Mouse (Mus musculus) 3T3-L1 (cell line): ENCODE data around the gene Ntn3.

ENCODE experiments used
- DNase-seq: peaks from one replicate; pipeline ENCODE4 v3.0.0-alpha.2; 2015; ENCODE audit warnings: low read depth, low spot score

The Ntn3 gene

DNA sequence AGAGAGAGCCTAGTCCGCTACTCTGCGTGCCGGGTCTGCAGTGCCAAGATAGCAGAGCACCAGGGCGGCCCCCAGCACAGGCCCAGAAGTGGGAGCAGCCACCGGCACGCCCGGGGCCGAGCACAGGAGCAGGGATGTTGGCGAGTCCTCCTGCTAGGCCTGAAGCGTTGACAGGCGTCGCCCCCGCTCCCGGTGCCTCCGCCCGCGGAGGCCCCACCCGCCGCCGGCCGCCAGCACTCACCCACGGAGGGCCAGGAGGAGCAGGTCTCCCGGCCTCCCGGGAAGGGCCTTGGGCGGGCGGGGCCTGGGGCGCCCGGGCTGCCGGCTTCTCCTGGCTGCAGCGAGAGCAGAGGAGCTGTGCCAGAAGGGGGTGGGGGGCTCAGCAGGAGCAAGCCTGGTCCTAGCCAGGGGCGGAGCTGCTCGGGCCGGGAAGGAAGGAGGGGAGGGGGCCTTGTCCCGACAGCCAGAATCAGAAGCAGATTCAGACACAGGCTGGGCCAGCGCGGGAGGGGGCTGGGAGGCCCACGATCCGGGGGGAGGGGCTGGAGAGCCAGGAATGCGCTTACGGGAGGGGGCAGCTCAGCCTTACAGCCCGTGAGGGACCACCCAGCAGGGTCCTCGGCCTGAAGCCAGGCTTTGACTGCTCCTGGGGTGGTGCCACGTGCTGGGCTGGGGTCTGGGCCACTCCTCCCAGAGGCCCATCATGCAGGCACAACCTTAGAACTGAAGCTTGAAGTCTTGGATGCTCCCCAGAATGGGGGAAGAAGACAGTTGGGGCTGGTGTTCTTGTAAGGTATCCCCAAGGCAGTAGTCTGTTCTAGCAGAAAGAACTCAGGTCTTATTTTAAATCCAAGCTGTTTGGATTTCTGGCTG, at the start of gene Ntn3:
Gene Ntn3 (minus strand): TSS at position 489 of the 873 bp plus-strand sequence.
- DNase-seq = no peak

DNA sequence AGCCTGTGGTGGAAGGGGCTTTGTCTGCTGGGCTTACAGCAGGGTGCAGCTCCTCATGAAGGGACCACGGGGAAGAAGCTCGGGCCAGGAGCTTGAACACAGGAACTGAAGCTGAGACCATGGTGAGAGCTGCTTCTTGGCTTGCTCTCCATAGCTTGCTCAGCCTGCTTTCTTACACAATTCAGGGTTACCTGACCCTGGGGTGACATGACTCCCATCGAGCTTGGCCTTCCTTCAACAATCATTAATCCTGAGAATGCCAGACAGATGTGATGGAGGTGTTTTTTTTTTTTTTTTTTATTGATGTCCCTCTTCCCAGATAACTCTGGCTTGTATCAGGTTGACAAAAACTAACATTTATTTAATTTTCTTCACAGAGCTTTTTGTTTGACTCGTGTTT, 49.6 kb upstream of the Ntn3 start:
- DNase-seq = no peak

DNA sequence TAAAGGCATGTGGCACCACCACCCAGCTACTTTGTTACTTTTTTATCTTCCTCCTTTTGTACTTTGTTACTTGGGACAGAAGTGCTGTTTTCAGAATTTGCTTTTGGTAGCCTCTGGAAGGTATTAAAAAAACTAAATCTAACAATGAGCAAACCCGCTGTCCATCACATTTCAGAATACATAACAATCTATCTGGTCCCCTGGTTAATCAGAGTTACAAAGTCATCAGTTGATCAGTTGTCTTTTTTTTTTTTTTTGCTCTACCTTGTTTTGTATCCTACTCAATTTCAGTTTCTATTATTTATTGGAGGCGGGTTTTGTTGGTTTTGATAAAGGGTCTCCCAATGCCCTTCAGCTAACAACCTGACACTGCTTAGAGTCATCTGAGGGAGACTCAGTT, 43.0 kb upstream of the Ntn3 start:
- DNase-seq = no peak

DNA sequence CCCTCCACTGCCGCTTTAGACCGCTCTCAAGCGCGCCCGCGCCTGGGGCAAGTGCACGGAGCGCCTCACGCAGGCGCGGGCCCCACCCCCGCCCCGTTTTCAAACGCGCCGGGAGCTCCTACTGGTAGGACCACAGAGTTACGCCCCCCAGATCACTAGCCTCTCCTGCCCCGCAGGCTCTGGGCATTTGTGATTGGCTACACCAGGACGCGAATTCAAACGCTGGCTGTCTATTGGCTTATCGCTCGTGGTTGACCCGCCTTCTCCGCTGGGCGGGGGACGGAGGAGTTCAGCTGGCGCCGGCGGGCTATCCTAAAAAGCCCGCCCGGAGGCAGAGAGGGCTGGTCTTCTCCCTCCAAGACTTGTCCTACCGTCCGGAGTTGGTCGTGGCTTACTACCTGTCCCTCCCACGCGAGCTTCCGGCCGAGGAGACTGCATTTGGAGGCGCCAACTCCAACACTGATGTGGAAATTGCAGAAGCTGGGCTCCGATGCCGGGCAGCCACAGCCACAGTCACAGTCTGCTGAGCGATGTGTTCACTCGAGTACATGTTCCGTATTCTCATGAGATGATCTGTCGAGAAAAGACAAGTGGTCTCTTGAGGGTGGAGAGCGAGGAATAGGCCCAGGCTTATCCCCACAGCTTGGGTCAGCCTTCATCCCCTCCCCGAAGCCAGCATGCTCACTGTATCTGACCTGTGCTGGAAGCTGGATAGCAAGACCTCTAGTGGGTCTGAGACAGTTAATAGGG, 42.2 kb upstream of the Ntn3 start, which contains the start of gene Ccnf:
Gene Ccnf (minus strand): TSS at position 165 of the 750 bp plus-strand sequence.
- peak; percentile 99 for DNase-seq

DNA sequence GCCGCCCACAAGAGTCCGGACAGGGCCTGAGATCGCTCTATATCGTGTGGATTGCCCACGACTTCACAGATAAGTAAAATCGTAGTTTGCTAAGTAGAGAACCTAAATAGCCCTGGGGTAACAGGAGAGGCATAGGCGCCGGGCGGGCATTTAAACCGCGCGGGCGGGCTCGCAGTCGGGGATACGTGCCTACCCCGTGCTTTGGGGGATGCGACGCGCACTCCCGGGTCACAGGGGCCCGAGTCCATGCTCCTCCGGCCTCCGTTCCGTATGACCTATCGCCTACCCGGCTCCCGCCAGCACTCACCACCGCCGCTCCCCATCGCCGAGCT, 41.6 kb upstream of the Ntn3 start:
- DNase-seq = no peak

DNA sequence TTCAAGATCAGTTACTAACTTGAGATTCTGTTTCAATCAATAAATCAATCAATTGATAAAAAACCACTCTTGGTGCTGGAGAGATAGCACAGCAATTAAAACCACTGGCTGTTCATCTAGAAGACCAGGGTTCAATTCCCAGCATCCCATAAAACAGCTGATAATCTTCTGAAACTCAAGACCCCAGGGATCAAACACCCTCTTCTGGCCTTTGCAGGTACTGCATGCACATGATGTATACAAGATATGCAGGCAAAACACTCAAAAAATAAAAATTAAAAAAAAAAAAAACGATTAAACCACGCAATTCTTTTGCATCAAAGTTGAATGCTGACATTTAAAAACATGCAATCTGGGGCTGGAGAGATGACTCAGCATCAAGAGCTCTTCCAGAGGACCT, 39.3 kb upstream of the Ntn3 start:
- peak; percentile 48 for DNase-seq

DNA sequence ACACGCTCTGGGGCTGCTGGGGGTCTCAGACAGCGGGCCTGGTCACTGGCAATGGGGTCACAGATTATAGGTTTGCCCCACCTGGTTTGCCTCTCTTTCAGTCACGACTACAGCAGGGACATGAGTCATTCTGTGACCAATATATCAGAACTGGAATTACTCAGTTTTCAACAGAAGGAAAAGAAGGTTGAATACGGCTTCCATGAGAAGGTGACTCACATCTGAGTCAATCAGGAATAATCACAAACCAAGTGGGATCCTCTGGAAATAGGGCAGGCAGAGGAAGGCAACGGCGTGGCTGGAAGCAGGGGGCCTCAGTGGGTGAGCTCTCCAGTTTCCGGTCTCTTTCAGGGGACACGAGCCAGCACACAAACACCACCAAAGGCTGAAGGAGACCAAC, 34.7 kb upstream of the Ntn3 start:
- peak; percentile 92 for DNase-seq

DNA sequence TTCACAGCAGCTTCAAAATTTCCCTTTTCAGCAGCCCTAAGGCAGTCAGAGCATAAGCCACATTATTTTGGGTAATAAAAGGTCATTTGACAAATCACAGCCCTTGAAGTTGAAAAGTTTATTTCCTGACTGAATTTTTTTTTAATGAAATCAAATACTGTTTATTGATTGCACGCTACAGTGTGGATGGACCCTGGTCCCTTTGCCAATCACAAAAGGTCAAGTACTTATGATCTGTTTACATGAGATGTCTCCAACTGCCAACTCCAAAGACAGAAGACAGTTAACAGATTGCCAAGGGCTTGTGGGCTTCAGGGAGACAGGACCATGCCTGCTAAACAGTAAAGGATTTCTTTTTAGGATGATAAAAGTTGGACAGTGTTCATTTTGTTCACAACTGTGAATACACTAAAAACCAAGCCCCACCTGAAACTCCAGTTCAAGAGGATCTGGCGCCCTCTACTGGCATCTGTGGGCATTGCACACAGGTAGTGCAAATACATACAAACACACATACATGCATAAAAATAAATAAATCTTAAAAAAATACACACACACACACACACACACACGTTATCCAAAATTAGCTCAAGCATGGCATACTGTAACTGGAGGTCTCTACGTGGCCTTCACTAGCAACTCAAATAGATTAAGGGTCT, 34.1 kb upstream of the Ntn3 start:
- DNase-seq = no peak

DNA sequence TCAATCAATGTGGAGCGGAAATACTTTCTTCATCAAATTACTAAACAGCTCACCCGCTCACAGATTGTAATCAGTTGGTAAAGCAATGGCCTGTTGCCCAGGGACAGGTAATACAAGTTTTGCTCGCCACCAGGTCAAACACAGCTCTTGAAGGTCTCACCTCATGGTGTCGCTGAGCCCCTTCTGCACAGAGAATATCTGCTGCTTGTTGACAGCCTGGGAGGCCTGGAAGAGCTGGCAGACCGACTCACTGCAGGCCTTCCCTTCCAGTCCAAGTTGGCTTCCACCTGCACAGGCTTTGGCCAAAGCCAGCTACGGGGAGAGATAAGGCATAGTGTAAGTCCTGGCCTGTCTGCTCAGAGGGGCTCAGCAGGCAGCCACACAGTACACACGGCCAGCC, 27.6 kb upstream of the Ntn3 start:
- DNase-seq = no peak

DNA sequence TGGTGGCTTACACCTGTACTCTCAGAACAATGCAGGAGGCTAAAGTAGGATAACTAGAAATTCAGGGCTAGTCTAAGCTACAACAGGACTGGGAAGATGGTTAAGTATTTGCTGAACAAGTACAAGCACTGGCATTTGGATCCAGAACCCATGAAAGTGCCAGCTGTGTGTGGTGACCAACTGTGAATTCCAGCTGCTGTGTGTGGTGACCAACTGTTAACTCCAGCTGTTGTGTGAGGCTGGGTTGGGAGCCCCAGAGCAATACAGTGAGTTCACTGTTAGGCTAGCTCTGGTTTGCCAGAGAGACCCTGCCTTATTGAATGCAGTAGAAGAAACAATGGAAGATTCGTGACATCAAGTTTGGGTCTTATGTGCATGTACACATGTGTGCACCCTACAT, 27.1 kb upstream of the Ntn3 start:
- no peak for DNase-seq

DNA sequence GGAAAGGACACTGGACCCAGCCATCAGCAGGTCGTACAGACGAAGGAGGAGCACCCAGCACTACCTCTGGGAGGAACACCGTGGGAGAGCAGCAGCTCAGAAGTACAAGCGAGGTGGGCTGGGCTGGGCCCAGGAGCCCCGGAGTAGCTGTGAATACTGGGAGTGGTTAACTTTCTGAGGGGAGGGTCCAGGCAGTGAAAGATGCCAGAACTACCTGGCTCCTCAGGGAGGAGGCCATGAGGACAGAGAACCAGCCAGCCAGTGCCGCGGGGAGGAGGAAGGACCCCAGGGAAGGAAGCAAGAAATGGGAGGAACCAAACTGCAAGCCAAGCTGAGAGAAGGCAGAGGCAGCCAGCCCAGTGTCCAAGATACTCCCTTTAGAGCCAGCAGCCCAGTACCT, 18.6 kb upstream of the Ntn3 start:
- no peak for DNase-seq

DNA sequence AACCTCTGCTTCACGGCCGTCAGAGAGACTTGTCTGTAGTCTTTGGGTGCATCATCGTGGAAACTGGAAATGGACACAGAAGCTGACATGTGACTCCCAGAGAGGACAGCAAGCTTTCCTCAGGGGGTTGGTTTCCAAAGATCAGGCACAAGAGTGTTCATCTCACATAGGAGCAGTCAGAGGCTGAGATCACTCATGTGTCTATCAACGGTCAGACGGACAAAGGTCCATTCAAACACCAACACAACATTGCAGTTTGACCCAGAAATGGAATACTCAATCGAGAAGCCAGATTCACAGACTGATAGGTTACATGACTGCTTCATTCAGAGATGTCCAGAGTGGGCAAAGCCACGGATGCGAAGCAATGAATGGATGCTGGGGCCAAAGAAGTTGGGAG, 17.4 kb upstream of the Ntn3 start:
- no peak for DNase-seq

DNA sequence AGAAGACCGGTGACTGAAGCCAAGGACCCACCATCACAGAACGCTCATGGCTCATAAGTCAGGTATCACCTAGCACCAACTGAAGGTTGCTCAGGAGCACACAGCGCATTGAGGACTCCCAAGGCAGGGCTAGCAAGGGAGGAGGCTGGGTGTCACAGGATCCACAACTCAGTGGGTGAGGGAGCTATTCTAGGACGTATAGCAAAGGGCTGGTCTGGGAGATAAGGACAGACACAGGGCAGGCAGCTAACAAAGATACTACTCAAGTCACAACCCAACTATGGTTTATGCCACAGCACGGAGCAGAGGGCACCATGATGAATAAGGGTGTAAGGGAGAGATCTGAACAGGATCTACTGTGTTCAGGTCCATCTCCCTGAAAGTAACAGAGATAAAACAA, 16.5 kb upstream of the Ntn3 start:
- DNase-seq = no peak

DNA sequence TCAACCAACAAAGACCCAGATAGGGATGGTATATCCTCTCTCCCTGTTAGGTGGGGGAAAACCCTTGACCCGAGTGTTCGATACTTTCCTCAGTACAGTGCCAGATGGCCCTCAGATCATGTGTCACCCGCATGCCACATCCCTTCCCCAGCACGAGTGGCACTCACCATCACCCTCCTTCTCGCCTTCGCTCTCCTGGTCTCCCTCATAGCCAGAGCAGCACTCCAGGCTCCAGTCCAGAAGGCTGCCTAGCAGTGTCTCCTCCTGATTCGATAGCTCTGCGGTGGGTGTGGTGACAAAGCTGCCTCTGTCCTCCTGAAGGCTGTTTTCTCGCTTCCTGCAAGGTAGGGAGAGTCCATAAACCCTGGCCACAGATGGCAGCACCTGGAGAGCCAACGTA, 15.4 kb upstream of the Ntn3 start:
- DNase-seq = no peak

DNA sequence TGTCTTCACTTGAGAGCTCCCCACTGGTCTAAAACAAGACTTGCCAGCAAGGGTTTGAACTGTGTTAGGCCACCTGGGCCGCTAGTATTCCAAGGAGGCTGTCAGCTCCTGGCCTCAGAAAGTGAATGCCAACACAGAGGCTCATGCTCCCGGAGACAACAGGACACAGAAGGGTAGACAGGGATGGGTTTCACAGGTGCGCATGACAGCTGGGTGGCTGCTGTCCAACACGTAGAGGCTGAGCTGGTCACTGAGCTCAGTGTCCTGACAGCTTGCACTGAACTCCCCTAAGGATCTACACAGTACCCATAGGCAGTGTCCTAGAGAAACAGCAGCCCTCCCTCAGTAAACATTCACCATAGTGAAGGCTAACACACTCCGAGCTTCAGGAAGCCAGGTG, 14.2 kb upstream of the Ntn3 start:
- no peak for DNase-seq

DNA sequence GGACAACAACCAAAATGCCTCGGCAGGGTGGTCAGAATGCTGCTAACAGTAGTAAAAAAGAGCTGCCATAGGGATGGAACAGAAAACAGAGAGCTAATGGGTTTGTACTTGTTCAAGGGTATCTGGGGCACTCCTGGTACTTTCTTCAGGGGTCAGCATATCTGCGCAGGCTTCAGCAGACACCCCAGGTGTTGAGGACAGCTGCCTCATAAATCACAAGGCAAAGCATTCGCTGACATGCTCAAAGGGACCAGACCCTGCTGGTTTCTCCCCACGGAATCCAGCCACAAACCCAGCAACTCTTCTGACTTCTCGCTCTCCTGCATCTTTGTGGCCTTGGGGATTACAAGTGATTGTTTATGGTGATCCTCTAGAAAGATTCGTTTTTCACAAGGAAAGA, 13.3 kb upstream of the Ntn3 start:
- DNase-seq = no peak

DNA sequence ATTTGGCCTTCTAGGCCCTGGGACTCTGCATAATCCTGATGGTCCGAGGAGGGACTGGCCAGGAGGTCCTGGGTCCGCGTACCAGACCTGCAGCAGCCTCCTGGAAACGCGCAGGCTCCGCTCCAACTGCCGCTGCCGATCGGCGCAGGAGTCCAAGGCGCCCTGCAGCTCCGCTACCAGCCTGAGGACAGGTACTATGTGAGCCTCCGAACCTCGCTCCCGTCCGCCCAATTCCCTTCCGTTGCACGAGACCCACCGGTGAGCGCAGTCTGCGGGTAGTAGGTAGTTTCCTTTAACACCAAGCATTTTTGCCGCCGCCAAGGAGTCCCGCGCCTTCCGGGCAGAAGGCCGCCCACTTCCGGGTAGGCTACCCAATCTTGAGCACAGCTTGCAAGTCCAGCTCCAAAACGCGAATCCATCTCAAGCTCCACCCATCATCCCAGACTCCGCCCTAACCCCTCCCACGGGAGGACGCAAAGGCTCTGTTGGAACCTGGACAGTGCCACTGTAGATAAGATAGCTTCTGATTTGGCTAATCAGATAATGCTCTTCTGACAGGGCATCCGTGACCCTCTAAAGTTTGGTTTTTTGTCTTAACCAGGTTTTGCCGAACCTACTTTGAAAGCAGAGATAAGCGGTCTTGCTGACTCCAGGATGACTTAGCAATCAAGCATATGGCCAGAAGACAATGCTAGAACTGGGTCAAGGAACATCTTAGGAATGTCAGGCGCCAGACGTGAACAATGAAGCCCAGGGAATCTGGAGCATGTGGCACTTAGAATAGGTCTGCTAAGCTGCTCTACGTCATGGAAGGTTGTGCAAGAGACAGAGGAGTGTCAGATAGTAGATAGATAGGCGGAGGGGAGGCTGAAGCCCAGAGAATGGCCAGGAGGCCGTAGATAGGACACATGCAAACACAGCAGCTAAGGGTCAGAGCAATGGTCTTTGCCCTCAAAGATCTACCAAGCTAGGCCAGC, 11.4 kb upstream of the Ntn3 start, which contains the start of gene Tedc2:
Gene Tedc2 (minus strand): TSS at position 417 of the 977 bp plus-strand sequence.
- peak; percentile 95 for DNase-seq

DNA sequence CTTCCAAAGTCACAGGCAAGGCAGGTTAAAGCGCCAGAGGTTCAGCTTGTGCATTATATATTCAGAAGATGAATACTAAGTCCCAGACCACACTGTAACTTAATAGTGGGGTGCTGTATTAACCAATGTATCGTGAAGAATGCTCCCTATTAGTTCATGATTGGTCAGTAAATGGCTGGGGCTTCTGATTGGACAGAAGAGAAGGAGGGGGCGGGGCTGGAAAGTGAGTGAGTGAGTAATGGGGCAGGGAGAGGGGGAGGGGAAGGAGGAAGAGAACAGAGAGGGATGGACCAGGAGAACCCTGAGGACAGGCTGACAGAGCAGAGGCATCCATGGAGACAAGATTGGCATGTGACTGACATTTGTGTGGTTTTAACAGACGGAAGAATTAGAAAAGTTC, 7.5 kb upstream of the Ntn3 start:
- no peak for DNase-seq

DNA sequence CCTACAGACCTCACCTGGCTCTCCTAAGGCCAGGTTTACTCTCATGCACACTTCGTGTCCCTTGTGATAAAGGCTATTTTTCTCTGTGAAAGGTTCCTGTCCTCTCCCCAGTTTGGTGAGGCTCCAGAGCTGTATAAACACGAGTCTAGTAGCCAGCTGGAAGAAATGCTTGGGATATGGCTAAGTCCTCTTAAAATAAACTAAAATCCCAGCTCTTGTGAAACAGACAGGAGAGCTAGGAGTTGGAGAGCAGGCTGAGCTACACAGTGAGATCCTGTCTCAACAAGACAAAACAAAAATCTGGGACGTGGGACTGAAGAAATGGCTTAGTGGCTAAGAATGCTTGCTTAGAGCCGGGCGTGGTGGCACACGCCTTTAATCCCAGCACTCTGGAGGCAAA, 3.9 kb upstream of the Ntn3 start:
- DNase-seq = no peak

DNA sequence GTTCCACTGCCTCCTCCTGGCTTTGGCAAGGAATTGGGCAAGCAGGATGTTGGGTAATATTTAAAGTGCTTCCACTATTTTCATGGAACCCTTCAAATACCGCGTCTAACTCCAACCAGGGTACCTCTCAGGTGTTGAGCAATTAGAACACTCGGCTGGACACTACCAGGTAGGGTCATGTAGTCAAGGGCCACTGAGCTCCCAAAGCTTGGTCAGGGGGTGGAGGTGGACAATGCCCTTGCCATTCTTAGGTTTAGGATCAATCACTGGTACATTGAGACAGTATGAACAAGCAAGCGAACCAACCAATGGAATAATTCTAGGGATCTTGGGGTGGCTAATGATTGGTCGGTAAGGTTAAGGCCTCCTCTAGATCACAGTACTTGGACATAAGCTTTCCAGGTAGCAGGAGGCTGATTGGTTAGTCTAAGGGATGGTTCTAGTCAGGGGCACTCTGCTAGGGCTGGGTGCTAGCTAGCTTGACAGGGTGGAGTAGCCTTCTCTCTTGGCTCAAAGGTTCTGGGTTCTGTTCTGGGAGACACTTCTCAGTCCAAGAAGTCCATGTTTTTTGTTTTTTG, 3.2 kb upstream of the Ntn3 start:
- DNase-seq = no peak
